Mouse (Mus musculus) layer of hippocampus, postnatal 25 days (tissue): ENCODE results near the gene Tdp2. TPM values are rescaled to one million over a fixed set of nuclear protein-coding genes. Genes with fewer than 3 reads are reported as not detected.
A peak's percentile ranks its signal among the peaks of the same experiment; 100 is the strongest.

Experiments
- DNase-seq, 2 experiments: peaks; one replicate each; pipeline ENCODE4 v3.0.0; 2022; ENCODE audit warnings: mixed read lengths in 2 of 2, low spot score in 1 of 2; ENCODE audit errors: extremely low spot score in 1 of 2
- total RNA-seq, 2 experiments: library from RNA; stranded (reverse); gene quantifications; 2 replicates each; pipeline ENCODE4 v1.2.3; 2021

Gene Tdp2
- total RNA-seq, 2 experiments from 2014 or later = 20.3 to 24.6 TPM

- DNase-seq = no peak
Measured at GRCm38 (mm10) chr13:24868233-24868632, 36.8 kb downstream of the Tdp2 start.

- DNase-seq = no peak
Measured at GRCm38 (mm10) chr13:24879359-24880040, 48.0 kb downstream of the Tdp2 start.

- DNase-seq = no peak
Measured at GRCm38 (mm10) chr13:24880208-24880607, 48.7 kb downstream of the Tdp2 start.

GRCm38 (mm10) chr13:24880704-24881103 lies 49.2 kb downstream of the Tdp2 start:
- DNase-seq = no peak

- DNase-seq = peak in 1 of 2 experiments; percentile 13
Measured at GRCm38 (mm10) chr13:24882411-24882810, 50.9 kb downstream of the Tdp2 start.

- DNase-seq = no peak
Measured at GRCm38 (mm10) chr13:24889554-24889953, 58.1 kb downstream of the Tdp2 start.

Other genes with a start within 250 kb of the Tdp2 start
- 10 to 100 TPM; 76.0 to 81.4 TPM for gene Ripor2, start 249.5 kb upstream of the Tdp2 start, total RNA-seq
- not detected for gene Armh2, start 90.4 kb upstream of the Tdp2 start, total RNA-seq
- gene Gmnn, start 69.8 kb upstream of the Tdp2 start, total RNA-seq = 1 to 10 TPM; 1.8 to 2.5 TPM
- gene BC005537, start 30.0 kb upstream of the Tdp2 start, total RNA-seq = 100 to 1,000 TPM; 162 to 165 TPM
- gene Acot13, start 139 bp upstream of the Tdp2 start, total RNA-seq = 100 to 1,000 TPM; 107 to 109 TPM
- gene D130043K22Rik, start 13.5 kb downstream of the Tdp2 start, total RNA-seq = 10 to 100 TPM; 25.4 to 26.7 TPM
- 10 to 100 TPM; 60.6 to 61.7 TPM for gene Aldh5a1, start 106.0 kb downstream of the Tdp2 start, total RNA-seq
- gene Gpld1, start 111.5 kb downstream of the Tdp2 start, total RNA-seq = 10 to 100 TPM; 11.9 to 20.7 TPM
- gene Mrs2, start 188.7 kb downstream of the Tdp2 start, total RNA-seq = 10 to 100 TPM; 56.6 to 60.5 TPM
- gene Dcdc2a, start 224.3 kb downstream of the Tdp2 start, total RNA-seq = 10 to 100 TPM in 1 of 2 experiments, 1 to 10 TPM in 1; 9.7 to 12.1 TPM